Mouse (Mus musculus) liver, embryonic 14.5 days (tissue): Measurements from ENCODE around the gene Unc13a. TPM values are rescaled to one million over a fixed set of nuclear protein-coding genes. Genes with fewer than 3 reads are reported as not detected.

Source experiments
- ATAC-seq: fragments of 200-750 bp; cut with Nextera tagmentation; 2 replicates; pipeline ENCODE4 v1.8.0; 2017; ENCODE audit warnings: moderate number of reproducible peaks, mild to moderate bottlenecking, moderate library complexity; ENCODE audit not compliant: insufficient read depth
- DNase-seq, 3 experiments: peaks; one replicate each; pipeline ENCODE4 v3.0.0-alpha.2; 2012 to 2013; ENCODE audit warnings: low read depth in 3 of 3, low spot score in 3 of 3
- H3K27ac ChIP-seq: fragments of 300-500 bp; sonication (generic); 2 replicates; pipeline ENCODE4 v1.5.1; 2014; ENCODE audit warnings: moderate library complexity, mild to moderate bottlenecking, control low read depth, inconsistent platforms
- H3K27me3 ChIP-seq: fragments of 300-500 bp; sonication (generic); 2 replicates; pipeline ENCODE4 v1.6.1; 2014; ENCODE audit warnings: mild to moderate bottlenecking, low read length, moderate library complexity; ENCODE audit not compliant: control insufficient read depth, insufficient read depth
- H3K36me3 ChIP-seq: fragments of 300-500 bp; sonication (generic); replicated peaks from 2 replicates; pipeline ENCODE4 v1.6.1; 2014; ENCODE audit warnings: low read depth; ENCODE audit not compliant: control insufficient read depth, insufficient read depth
- H3K4me1 ChIP-seq, 2 experiments: fragments of 200-500 bp in 1 of 2; fragments of 300-500 bp in 1 of 2; sonication (generic) in 1 of 2; replicated peaks; 2 replicates each; pipeline ENCODE4 v1.6.1; 2012 to 2014; ENCODE audit warnings: antibody characterized with exemption in 1 of 2, inconsistent platforms in 1 of 2, low read length in 1 of 2; ENCODE audit not compliant: control insufficient read depth in 2 of 2, insufficient read depth in 2 of 2
- H3K4me2 ChIP-seq: fragments of 300-500 bp; sonication (generic); 2 replicates; pipeline ENCODE4 v1.6.1; 2014; ENCODE audit warnings: low read depth, mild to moderate bottlenecking, control low read depth, moderate library complexity
- H3K4me3 ChIP-seq, 2 experiments: fragments of 200-500 bp in 1 of 2; fragments of 300-500 bp in 1 of 2; sonication (generic) in 1 of 2; 2 replicates each; pipeline ENCODE4 v1.5.1; 2012 to 2014; ENCODE audit warnings: low read depth in 2 of 2, low read length in 2 of 2, mild to moderate bottlenecking in 2 of 2, control low read depth in 1 of 2, inconsistent platforms in 1 of 2, moderate library complexity in 1 of 2; ENCODE audit not compliant: insufficient read depth in 1 of 2
- H3K9ac ChIP-seq: fragments of 300-500 bp; sonication (generic); replicated peaks from 2 replicates; pipeline ENCODE4 v1.6.1; 2014; ENCODE audit warnings: mild to moderate bottlenecking, control low read depth, moderate library complexity
- H3K9me3 ChIP-seq: fragments of 300-500 bp; sonication (generic); 2 replicates; pipeline ENCODE4 v1.6.1; 2016; ENCODE audit warnings: low read length, mixed read lengths; ENCODE audit not compliant: control insufficient read depth
- CTCF ChIP-seq: IDR thresholded peaks from 2 replicates; pipeline ENCODE4 v1.5.1; 2016; ENCODE audit warnings: antibody characterized with exemption, low read depth, control low read depth
- EP300 ChIP-seq: IDR thresholded peaks from 2 replicates; pipeline ENCODE4 v1.6.1; 2016; ENCODE audit warnings: antibody characterized with exemption, low read depth
- WGBS: fragments of 180-500 bp; shearing (Covaris S2); extraction: QIAGEN DNeasy Blood & Tissue Kit; methylation state at CpG from one replicate; pipeline ENCODE4 v1.1.7; 2014; ENCODE audit not compliant: insufficient replicate concordance; 5-methylcytosine and 5-hydroxymethylcytosine counted together
- polyA plus RNA-seq, 2 experiments: library from polyadenylated mRNA; depleted of rRNA in 1 of 2; stranded (reverse) in 1 of 2; unstranded in 1 of 2; fragments of >200 nt; fragmentation: Nextera tagmentation in 1 of 2; extraction: Ambion mirVana in 1 of 2; gene quantifications; 2 replicates each; pipeline versions ENCODE4 v1.2.1 to v1.2.3; 2012 to 2014

Unc13a gene
- polyA plus RNA-seq (2012; rRNA removed): 0.13 and 0.15 TPM in 2 replicates
- 0.18 and 0.34 TPM in 2 replicates for polyA plus RNA-seq (2014; fragmentation: Nextera tagmentation; extraction: Ambion mirVana)

GRCm38 (mm10) chr8:71671549-71671965 is at the start of gene Unc13a:
TSS of gene Unc13a (minus strand) at chr8:71671757.
- H3K9me3 ChIP-seq: no peaks in the 10 kb centered on the region
- no peaks in the 10 kb centered on the region for H3K36me3 ChIP-seq
- TF ChIP-seq CTCF: no peak
- TF ChIP-seq EP300: no peak
- H3K4me1 ChIP-seq: peaks cover 4 to 14% of the 10 kb centered on the region in 2 experiments
- H3K4me2 ChIP-seq: peak within 1 kb of the TSS; percentile 66
- peak; percentile 61 for ATAC-seq
- H3K27ac ChIP-seq: no peak within 1 kb of the TSS
- H3K27me3 ChIP-seq: peaks cover 32% of the 10 kb centered on the region
- H3K9ac ChIP-seq: no peak within 1 kb of the TSS
- under 1% methylated on average over 42 of the region's 42 CpGs for WGBS
- peak within 1 kb of the TSS; percentile 43 to 51 for H3K4me3 ChIP-seq
- DNase-seq: peak; percentile 64 to 65 (median 64)

GRCm38 (mm10) chr8:71719928-71720457 is 48.4 kb upstream of the Unc13a start:
- Histone ChIP-seq H3K4me2 (no peak overlapping the region), H3K36me3 (no peaks in the 10 kb centered on the region; the same call in 1 of the 2 replicates), H3K9ac (no peak overlapping the region), H3K4me3 (no peak overlapping the region), H3K27ac (no peak overlapping the region), H3K9me3 (no peaks in the 10 kb centered on the region), H3K4me1 (peaks cover 14 to 19% of the 10 kb centered on the region in 2 experiments), H3K27me3 (no peaks in the 10 kb centered on the region)
- 58% methylated on average over 7 of the region's 7 CpGs for WGBS
- DNase-seq (no peak), ATAC-seq (no peak)
- no peak for TF ChIP-seq EP300
- TF ChIP-seq CTCF: no peak

DNA sequence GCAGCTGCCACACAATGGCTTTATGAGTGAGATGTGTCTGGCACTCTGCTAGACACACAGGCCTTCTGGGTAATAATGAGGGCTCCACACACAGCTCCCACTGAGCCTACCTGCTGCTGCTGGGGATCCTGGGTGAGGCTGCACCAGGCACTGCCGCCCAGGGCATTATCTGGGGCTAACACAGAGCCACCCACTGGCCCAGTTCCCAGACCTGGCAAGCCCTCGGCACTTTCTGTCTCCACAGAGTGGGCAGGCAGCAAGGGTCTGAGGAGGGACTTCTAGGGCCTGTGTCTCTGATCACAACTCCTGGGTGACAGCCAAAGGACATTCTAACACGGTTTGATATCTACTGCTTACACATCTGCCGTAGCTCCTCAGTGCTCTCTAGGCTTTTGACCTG is 47.7 kb upstream of the Unc13a start:
- Histone ChIP-seq H3K4me2 (no peak overlapping the region), H3K4me3 (no peak overlapping the region), H3K36me3 (no peaks in the 10 kb centered on the region; the same call in 1 of the 2 replicates), H3K9me3 (no peaks in the 10 kb centered on the region), H3K27me3 (no peaks in the 10 kb centered on the region), H3K9ac (no peak overlapping the region), H3K27ac (no peak overlapping the region), H3K4me1 (peaks cover 7 to 13% of the 10 kb centered on the region in 2 experiments)
- 48% methylated on average over 4 of the region's 4 CpGs for WGBS
- TF ChIP-seq CTCF (no peak), EP300 (no peak)
- DNase-seq (no peak), ATAC-seq (no peak)

DNA sequence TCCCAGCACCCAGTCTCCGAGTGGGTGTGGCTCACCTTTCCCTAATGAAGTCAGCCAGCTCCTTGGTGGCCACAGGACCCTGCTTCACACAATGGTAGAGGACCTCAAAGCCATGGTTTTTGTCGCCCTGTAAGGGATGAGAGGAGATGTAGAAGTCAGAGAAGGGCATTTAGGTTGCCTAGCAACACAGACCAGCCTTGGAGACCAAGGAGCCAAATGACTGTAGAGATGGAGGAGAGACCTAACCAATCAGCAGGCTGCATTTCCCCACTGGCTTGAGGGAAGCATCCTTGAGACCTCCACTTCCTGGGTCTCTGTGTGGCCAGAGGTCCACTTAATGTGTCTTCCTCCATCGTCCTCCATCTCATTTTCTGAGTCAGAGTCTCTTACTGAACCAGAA is 46.7 kb upstream of the Unc13a start:
- no peak for ATAC-seq
- H3K4me1 ChIP-seq: peaks cover 0 to 5% of the 10 kb centered on the region in 2 experiments; a peak in 2 of 4 replicates
- TF ChIP-seq CTCF (no peak), EP300 (no peak)
- no peaks in the 10 kb centered on the region for H3K27me3 ChIP-seq
- H3K4me2 ChIP-seq: no peak overlapping the region
- H3K27ac ChIP-seq: no peak overlapping the region
- H3K9me3 ChIP-seq: no peaks in the 10 kb centered on the region
- no peak for DNase-seq
- no peak overlapping the region for H3K9ac ChIP-seq
- 39% methylated on average over 3 of the region's 3 CpGs for WGBS
- no peak overlapping the region for H3K4me3 ChIP-seq
- no peaks in the 10 kb centered on the region; the same call in 1 of the 2 replicates for H3K36me3 ChIP-seq

DNA sequence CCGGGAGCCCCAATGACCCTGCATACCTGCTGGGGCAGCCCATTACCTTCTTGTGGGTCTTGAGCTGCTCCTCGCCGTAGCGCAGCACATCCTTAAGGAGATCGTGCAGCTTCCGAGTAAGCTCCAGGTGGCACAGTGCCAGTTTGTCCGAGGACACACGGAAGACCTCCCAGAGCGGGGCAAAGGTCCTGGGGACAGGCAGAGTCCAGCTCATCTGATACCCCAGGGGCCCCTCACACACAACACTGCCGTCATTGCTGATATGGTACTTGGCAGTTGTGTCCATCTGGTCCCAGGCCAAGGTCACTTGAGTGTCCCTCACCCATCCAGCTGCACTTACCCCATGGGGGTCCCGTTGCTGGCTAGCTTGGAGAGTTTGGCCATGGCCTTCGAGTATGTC is 45.5 kb upstream of the Unc13a start:
- no peak for ATAC-seq
- no peak for DNase-seq
- no peak overlapping the region for H3K4me3 ChIP-seq
- no peak for TF ChIP-seq CTCF
- no peak for TF ChIP-seq EP300
- H3K9me3 ChIP-seq: no peaks in the 10 kb centered on the region
- 84% methylated on average over 12 of the region's 12 CpGs for WGBS
- H3K36me3 ChIP-seq: no peaks in the 10 kb centered on the region; the same call in 1 of the 2 replicates
- H3K4me2 ChIP-seq: no peak overlapping the region
- no peaks in the 10 kb centered on the region for H3K27me3 ChIP-seq
- no peak overlapping the region for H3K27ac ChIP-seq
- H3K4me1 ChIP-seq: no peaks in the 10 kb centered on the region
- H3K9ac ChIP-seq: no peak overlapping the region
